Mouse (Mus musculus): Measurements from ENCODE around the gene Alkbh1.

DNA sequence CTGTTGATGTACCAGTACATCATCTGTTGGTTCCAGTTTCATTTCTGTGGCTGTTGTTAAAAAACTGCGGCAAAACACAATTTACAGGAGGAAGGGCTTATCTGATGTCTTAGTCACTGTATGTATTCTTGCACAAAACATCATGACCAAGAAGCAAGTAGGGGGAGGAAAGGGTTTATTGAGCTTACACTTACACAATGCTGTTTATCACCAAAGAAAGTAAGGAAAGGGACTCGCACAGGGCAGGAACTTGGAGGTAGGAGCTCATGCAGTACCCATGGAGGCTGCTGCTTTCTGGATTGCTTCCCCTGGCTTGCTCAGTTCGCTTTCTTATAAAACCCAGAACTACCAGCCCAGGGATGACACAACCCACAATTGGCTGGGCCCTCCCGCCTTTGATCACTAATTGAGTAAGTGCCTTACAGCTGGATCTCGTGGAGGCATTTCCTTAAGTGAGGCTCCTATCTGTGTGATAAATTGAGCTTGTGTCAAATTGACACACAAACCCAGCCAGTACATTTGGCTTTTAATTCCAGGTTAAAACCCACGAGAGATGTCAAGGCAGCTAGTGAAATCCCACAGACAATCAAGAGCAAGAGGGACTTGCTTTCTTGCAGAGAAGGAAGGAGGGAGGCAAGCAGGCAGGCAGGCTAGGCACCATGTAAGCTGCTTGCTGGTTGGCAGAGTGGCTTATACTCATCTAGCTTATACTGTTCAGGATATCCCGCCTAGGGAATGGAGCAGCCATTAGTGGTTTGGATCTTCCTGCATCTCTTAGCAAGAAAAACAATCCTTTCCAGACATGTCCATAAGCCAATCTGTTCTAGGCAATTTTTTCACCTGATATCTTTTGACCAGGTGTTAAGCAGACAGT lies 26.7 kb upstream of the Alkbh1 start:
- TF ChIP-seq GATA1 (IDR thresholded peaks at IDR 0.05; ENCODE audit: low read length) (peak; percentile 52; the same call in 1 of the 2 replicates), TAL1 (IDR thresholded peaks at IDR 0.05; ENCODE audit: low read length) (no peak)
